Mouse (Mus musculus) olfactory bulb, adult 2 months (tissue): Measurements from ENCODE around the gene Scnm1.

ENCODE experiments used
- CTCF ChIP-seq: fragments of 200-500 bp; IDR thresholded peaks from 2 replicates; pipeline ENCODE4 v1.5.1; 2012; ENCODE audit warnings: low read depth, mild to moderate bottlenecking, low read length, moderate library complexity; ENCODE audit not compliant: insufficient read depth
- POLR2A ChIP-seq: fragments of 200-500 bp; IDR thresholded peaks from 2 replicates; pipeline ENCODE4 v1.6.1; 2012; ENCODE audit warnings: mild to moderate bottlenecking, low read depth, low read length, moderate library complexity; ENCODE audit not compliant: insufficient read depth

DNA sequence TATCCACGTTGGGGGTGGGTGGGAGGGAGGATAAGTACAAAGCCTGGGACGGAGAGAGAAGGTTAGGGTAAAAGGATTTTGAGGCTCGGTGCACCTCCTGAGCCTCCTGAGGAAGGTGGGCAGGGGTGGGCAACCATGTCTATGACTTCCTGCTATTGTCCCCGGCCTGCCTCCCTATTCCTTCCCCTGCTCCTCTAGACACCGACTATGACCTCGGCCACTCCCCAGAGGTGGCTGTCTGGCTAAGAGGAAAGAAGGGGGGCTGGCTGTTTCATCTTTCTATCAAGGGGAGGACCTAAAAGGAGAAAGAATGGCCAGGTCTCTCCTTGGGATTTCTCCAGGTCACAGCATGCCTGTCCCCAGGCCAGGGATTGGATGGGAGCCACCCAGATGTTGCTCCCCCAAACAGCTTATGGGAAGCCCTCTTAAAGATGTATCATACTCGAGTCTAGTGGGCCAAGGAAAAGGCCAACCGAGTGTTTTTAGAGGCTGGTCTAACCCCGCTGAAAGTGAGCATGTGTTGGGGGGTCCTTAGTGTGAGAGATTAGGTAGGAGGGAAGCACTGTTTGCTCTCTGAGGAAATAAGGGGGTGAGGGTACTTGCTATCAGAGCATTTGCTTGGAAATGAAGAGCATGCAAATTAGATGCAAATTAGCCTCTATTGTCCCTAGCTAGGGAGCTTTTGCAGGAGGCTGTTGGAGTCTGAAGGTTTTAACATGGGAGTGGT lies 28.0 kb upstream of the Scnm1 start:
- no peak for TF ChIP-seq POLR2A
- TF ChIP-seq CTCF = no peak
